Mouse (Mus musculus): Measurements from ENCODE around the gene Gm826. TPM values are rescaled to one million over a fixed set of nuclear protein-coding genes. Genes with fewer than 3 reads are reported as not detected.

The Gm826 gene
- polyA plus RNA-seq, 1 experiment from 2014 or later = 33.3 TPM

- Histone ChIP-seq H3K4me3 (ENCODE audit: low read depth, low read length) (no peak overlapping the region), H3K27ac (ENCODE audit: low read depth, low read length) (no peak overlapping the region), H3K4me1 (ENCODE audit: control insufficient read depth, insufficient read depth, low read length) (peaks cover 17% of the 10 kb centered on the region), H3K9ac (ENCODE audit: low read depth, low read length) (no peak overlapping the region), H3K36me3 (ENCODE audit: control insufficient read depth, insufficient read depth, low read length) (no peaks in the 10 kb centered on the region), H3K27me3 (ENCODE audit: control insufficient read depth, insufficient read depth, low read length) (no peaks in the 10 kb centered on the region), H3K4me2 (no peak overlapping the region), H3K9me3 (replicated peaks; ENCODE audit: control insufficient read depth, low read length) (no peaks in the 10 kb centered on the region)
- no peak for ATAC-seq (replicated peaks; ENCODE audit: insufficient number of reproducible peaks, low FRiP score, low TSS enrichment)
These were observed 11.7 kb upstream of the Gm826 start for GRCm38 (mm10) chr2:160345644-160346043.

- no peaks in the 10 kb centered on the region for H3K9me3 ChIP-seq (replicated peaks; ENCODE audit: control insufficient read depth, low read length)
- no peak for ATAC-seq (replicated peaks; ENCODE audit: insufficient number of reproducible peaks, low FRiP score, low TSS enrichment)
- H3K36me3 ChIP-seq (ENCODE audit: control insufficient read depth, insufficient read depth, low read length) = no peaks in the 10 kb centered on the region
- H3K4me1 ChIP-seq (ENCODE audit: control insufficient read depth, insufficient read depth, low read length) = no peaks in the 10 kb centered on the region
- no peak overlapping the region for H3K9ac ChIP-seq (ENCODE audit: low read depth, low read length)
- no peaks in the 10 kb centered on the region for H3K27me3 ChIP-seq (ENCODE audit: control insufficient read depth, insufficient read depth, low read length)
- H3K4me2 ChIP-seq = no peak overlapping the region
- 64% methylated on average over 4 of the region's 4 CpGs for WGBS (ENCODE audit: insufficient replicate concordance)
- H3K27ac ChIP-seq (ENCODE audit: low read depth, low read length) = no peak overlapping the region
- H3K4me3 ChIP-seq (ENCODE audit: low read depth, low read length) = no peak overlapping the region
These were observed 6.2 kb upstream of the Gm826 start for GRCm38 (mm10) chr2:160340121-160340520.

DNA sequence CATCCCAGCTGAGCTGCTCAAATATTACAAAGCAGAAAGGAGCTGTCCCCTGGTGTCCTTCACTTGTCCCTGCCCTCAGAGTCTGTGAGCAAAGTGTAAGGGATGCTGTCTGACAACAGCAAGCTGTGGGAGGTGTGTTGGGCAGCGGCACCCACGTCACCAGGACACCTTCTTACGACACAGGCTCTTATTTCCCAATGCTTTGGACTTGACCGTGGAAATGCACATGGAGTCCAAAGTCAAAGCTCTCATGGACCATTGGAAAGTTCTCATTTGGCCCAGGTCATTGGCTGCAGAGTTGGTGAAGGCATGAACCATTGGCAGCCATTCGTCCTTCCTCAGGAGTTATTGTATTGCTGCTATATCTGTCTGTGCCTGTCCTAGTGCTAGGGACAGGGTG lies 5.6 kb upstream of the Gm826 start:
- Histone ChIP-seq H3K4me3 (ENCODE audit: low read depth, low read length) (no peak overlapping the region), H3K4me1 (ENCODE audit: control insufficient read depth, insufficient read depth, low read length) (no peaks in the 10 kb centered on the region), H3K4me2 (no peak overlapping the region), H3K27me3 (ENCODE audit: control insufficient read depth, insufficient read depth, low read length) (no peaks in the 10 kb centered on the region), H3K36me3 (ENCODE audit: control insufficient read depth, insufficient read depth, low read length) (no peaks in the 10 kb centered on the region), H3K9me3 (replicated peaks; ENCODE audit: control insufficient read depth, low read length) (no peaks in the 10 kb centered on the region), H3K27ac (ENCODE audit: low read depth, low read length) (no peak overlapping the region), H3K9ac (ENCODE audit: low read depth, low read length) (no peak overlapping the region)
- WGBS (ENCODE audit: insufficient replicate concordance) = 84% methylated on average over 5 of the region's 5 CpGs
- ATAC-seq (replicated peaks; ENCODE audit: insufficient number of reproducible peaks, low FRiP score, low TSS enrichment) = no peak

DNA sequence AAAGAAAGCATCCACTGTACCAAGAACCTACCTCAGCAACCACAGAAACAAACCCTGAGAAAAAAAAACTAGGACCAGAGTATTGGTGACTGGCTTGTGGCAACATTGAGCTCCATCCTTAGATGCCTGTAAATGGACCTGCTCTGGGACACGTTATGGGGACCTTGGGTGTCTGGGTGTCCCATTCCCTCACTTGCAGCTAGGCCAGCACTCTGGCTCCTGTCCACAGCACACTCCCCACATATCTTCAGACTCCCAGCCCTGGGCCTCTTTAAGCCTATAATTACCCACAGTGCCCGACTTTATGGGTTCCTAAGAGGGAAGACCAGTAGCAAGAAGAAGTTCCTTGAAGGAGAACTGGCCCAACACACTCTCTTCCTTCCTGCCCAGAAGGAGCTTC lies 2.1 kb upstream of the Gm826 start:
- H3K4me2 ChIP-seq = no peak overlapping the region
- 37% methylated on average over 2 of the region's 2 CpGs for WGBS (ENCODE audit: insufficient replicate concordance)
- no peak overlapping the region for H3K4me3 ChIP-seq (ENCODE audit: low read depth, low read length)
- no peaks in the 10 kb centered on the region for H3K9me3 ChIP-seq (replicated peaks; ENCODE audit: control insufficient read depth, low read length)
- no peaks in the 10 kb centered on the region for H3K36me3 ChIP-seq (ENCODE audit: control insufficient read depth, insufficient read depth, low read length)
- no peak overlapping the region for H3K9ac ChIP-seq (ENCODE audit: low read depth, low read length)
- no peaks in the 10 kb centered on the region; the same call in 1 of the 2 replicates for H3K27me3 ChIP-seq (ENCODE audit: control insufficient read depth, insufficient read depth, low read length)
- H3K27ac ChIP-seq (ENCODE audit: low read depth, low read length) = no peak overlapping the region
- H3K4me1 ChIP-seq (ENCODE audit: control insufficient read depth, insufficient read depth, low read length) = peaks cover 5% of the 10 kb centered on the region; the same call in 1 of the 2 replicates
- no peak for ATAC-seq (replicated peaks; ENCODE audit: insufficient number of reproducible peaks, low FRiP score, low TSS enrichment)

- Histone ChIP-seq H3K27me3 (ENCODE audit: control insufficient read depth, insufficient read depth, low read length) (no peaks in the 10 kb centered on the region; the same call in 1 of the 2 replicates), H3K4me1 (ENCODE audit: control insufficient read depth, insufficient read depth, low read length) (peaks cover 5% of the 10 kb centered on the region; the same call in 1 of the 2 replicates), H3K4me2 (no peak overlapping the region), H3K36me3 (ENCODE audit: control insufficient read depth, insufficient read depth, low read length) (no peaks in the 10 kb centered on the region), H3K9ac (ENCODE audit: low read depth, low read length) (no peak overlapping the region), H3K27ac (ENCODE audit: low read depth, low read length) (no peak overlapping the region), H3K4me3 (ENCODE audit: low read depth, low read length) (no peak overlapping the region), H3K9me3 (replicated peaks; ENCODE audit: control insufficient read depth, low read length) (no peaks in the 10 kb centered on the region)
- WGBS (ENCODE audit: insufficient replicate concordance) = 57% methylated on average over 1 of the region's 1 CpGs
- ATAC-seq (replicated peaks; ENCODE audit: insufficient number of reproducible peaks, low FRiP score, low TSS enrichment) = no peak
These were observed 1.1 kb upstream of the Gm826 start for GRCm38 (mm10) chr2:160335043-160335442.

GRCm38 (mm10) chr2:160332516-160333325 lies 1.2 kb downstream of the Gm826 start:
- no peak for ATAC-seq (replicated peaks; ENCODE audit: insufficient number of reproducible peaks, low FRiP score, low TSS enrichment)
- Histone ChIP-seq H3K4me3 (ENCODE audit: low read depth, low read length) (no peak overlapping the region), H3K9me3 (replicated peaks; ENCODE audit: control insufficient read depth, low read length) (no peaks in the 10 kb centered on the region), H3K36me3 (ENCODE audit: control insufficient read depth, insufficient read depth, low read length) (no peaks in the 10 kb centered on the region), H3K27me3 (ENCODE audit: control insufficient read depth, insufficient read depth, low read length) (no peaks in the 10 kb centered on the region; the same call in 1 of the 2 replicates), H3K4me2 (no peak overlapping the region), H3K4me1 (ENCODE audit: control insufficient read depth, insufficient read depth, low read length) (peaks cover 23% of the 10 kb centered on the region), H3K27ac (ENCODE audit: low read depth, low read length) (no peak overlapping the region), H3K9ac (ENCODE audit: low read depth, low read length) (no peak overlapping the region)
- WGBS (ENCODE audit: insufficient replicate concordance) = 81% methylated on average over 12 of the region's 12 CpGs

DNA sequence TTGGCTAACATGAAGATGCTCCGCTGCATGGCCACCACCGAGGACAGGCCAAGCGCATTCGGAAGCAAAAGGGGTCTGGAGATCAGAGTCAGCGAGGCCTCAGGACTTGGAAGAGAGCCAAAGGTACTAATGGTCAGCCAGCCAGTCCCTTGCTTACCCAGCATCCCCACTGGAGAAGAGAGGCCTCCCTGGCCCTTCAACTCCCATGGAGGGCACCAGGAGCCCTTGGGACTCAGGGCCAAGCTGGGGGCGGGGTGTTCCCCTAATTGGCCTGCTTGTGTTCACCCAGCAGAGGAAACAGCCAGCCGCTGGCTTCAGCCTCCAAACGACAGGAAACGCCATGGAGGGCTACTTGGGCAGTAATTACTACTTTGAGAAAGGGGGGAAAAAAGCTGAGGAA lies 5.1 kb downstream of the Gm826 start:
- peaks cover 30% of the 10 kb centered on the region for H3K4me1 ChIP-seq (ENCODE audit: control insufficient read depth, insufficient read depth, low read length)
- H3K36me3 ChIP-seq (ENCODE audit: control insufficient read depth, insufficient read depth, low read length) = no peaks in the 10 kb centered on the region
- ATAC-seq (replicated peaks; ENCODE audit: insufficient number of reproducible peaks, low FRiP score, low TSS enrichment) = 0 out of 2 replicates have a peak, but pooled peaks have one; percentile 28
- no peak overlapping the region for H3K9ac ChIP-seq (ENCODE audit: low read depth, low read length)
- 45% methylated on average over 9 of the region's 9 CpGs for WGBS (ENCODE audit: insufficient replicate concordance)
- H3K4me3 ChIP-seq (ENCODE audit: low read depth, low read length) = no peak overlapping the region
- H3K27me3 ChIP-seq (ENCODE audit: control insufficient read depth, insufficient read depth, low read length) = no peaks in the 10 kb centered on the region; the same call in 1 of the 2 replicates
- no peaks in the 10 kb centered on the region for H3K9me3 ChIP-seq (replicated peaks; ENCODE audit: control insufficient read depth, low read length)
- H3K4me2 ChIP-seq = no peak overlapping the region
- no peak overlapping the region for H3K27ac ChIP-seq (ENCODE audit: low read depth, low read length)

DNA sequence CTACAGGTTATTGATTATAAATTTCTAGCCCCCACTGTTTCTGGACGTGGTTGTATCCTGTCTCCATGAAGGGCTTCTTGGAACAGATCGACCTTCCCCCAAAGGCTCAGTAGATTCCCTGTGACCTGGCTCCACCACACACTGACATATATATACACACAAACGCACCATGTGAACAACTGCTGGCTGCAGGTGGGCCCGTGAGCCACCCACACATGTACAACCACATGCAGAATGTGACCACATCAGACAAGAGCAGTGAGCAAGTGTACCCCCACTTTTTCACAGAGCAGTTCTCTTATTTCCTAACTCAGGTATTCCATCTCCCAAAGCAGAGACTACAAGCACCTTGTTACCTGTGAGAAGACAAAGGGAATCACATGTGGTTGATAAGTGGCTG lies 6.2 kb downstream of the Gm826 start:
- H3K4me1 ChIP-seq (ENCODE audit: control insufficient read depth, insufficient read depth, low read length) = peaks cover 30% of the 10 kb centered on the region
- H3K9ac ChIP-seq (ENCODE audit: low read depth, low read length) = no peak overlapping the region
- no peaks in the 10 kb centered on the region for H3K9me3 ChIP-seq (replicated peaks; ENCODE audit: control insufficient read depth, low read length)
- peak overlapping the region; percentile 60; the same call in 1 of the 2 replicates for H3K4me2 ChIP-seq
- H3K27me3 ChIP-seq (ENCODE audit: control insufficient read depth, insufficient read depth, low read length) = no peaks in the 10 kb centered on the region
- H3K27ac ChIP-seq (ENCODE audit: low read depth, low read length) = no peak overlapping the region
- ATAC-seq (replicated peaks; ENCODE audit: insufficient number of reproducible peaks, low FRiP score, low TSS enrichment) = no peak
- no peaks in the 10 kb centered on the region for H3K36me3 ChIP-seq (ENCODE audit: control insufficient read depth, insufficient read depth, low read length)
- 56% methylated on average over 4 of the region's 4 CpGs for WGBS (ENCODE audit: insufficient replicate concordance)
- no peak overlapping the region for H3K4me3 ChIP-seq (ENCODE audit: low read depth, low read length)

DNA sequence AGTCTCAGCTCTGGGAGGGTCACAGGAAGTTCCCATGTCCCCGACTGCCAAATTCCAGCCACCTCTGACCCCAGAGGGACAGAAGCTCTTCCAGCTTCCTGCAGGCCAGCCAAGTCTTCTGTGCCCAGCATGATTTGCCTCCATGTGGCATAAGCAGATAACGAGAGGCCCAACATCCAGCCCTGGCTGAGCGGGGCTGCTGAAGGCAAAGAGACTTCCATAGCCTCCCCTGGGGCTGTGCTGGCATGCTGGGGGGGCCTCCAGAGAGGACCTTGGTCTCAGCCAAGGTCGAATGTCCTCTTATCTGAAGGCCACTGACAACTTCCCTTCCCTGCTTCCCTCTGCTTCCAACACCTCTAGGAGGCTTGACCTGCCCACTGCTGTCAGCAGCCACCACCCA lies 6.8 kb downstream of the Gm826 start:
- Histone ChIP-seq H3K27ac (ENCODE audit: low read depth, low read length) (peak overlapping the region; percentile 87), H3K4me3 (ENCODE audit: low read depth, low read length) (peak overlapping the region; percentile 29), H3K9ac (ENCODE audit: low read depth, low read length) (peak overlapping the region; percentile 69), H3K27me3 (ENCODE audit: control insufficient read depth, insufficient read depth, low read length) (no peaks in the 10 kb centered on the region), H3K4me2 (peak overlapping the region; percentile 60), H3K36me3 (ENCODE audit: control insufficient read depth, insufficient read depth, low read length) (no peaks in the 10 kb centered on the region), H3K9me3 (replicated peaks; ENCODE audit: control insufficient read depth, low read length) (no peaks in the 10 kb centered on the region), H3K4me1 (ENCODE audit: control insufficient read depth, insufficient read depth, low read length) (peaks cover 33% of the 10 kb centered on the region)
- WGBS (ENCODE audit: insufficient replicate concordance) = 1% methylated on average over 4 of the region's 4 CpGs
- ATAC-seq (replicated peaks; ENCODE audit: insufficient number of reproducible peaks, low FRiP score, low TSS enrichment) = peak; percentile 59
